Mouse (Mus musculus) midbrain, embryonic 14.5 days (tissue): Measurements from ENCODE around the gene Rere. TPM values are rescaled to one million over a fixed set of nuclear protein-coding genes. Genes with fewer than 3 reads are reported as not detected.

Experiments
- ATAC-seq: fragments of 200-750 bp; cut with Nextera tagmentation; 2 replicates; pipeline ENCODE4 v1.8.0; 2017; ENCODE audit warnings: moderate number of reproducible peaks, moderate library complexity; ENCODE audit not compliant: low FRiP score, low TSS enrichment
- DNase-seq: peaks from one replicate; pipeline ENCODE4 v3.0.0-alpha.2; 2015
- H3K27ac ChIP-seq: fragments of 300-500 bp; sonication (generic); replicated peaks from 2 replicates; pipeline ENCODE4 v1.5.1; 2014; ENCODE audit warnings: mild to moderate bottlenecking, low read depth, low read length, moderate library complexity
- H3K27me3 ChIP-seq: fragments of 300-500 bp; sonication (generic); 2 replicates; pipeline ENCODE4 v1.6.1; 2014; ENCODE audit warnings: low read length, control low read depth, mixed read lengths; ENCODE audit not compliant: control insufficient read depth, insufficient read depth
- H3K36me3 ChIP-seq: fragments of 300-500 bp; sonication (generic); 2 replicates; pipeline ENCODE4 v1.6.1; 2014; ENCODE audit warnings: low read length, control low read depth; ENCODE audit not compliant: control insufficient read depth, insufficient read depth
- H3K4me1 ChIP-seq: fragments of 300-500 bp; sonication (generic); 2 replicates; pipeline ENCODE4 v1.6.1; 2014; ENCODE audit warnings: mild to moderate bottlenecking, antibody characterized with exemption, low read length, control low read depth; ENCODE audit not compliant: control insufficient read depth, insufficient read depth
- H3K4me2 ChIP-seq: fragments of 300-500 bp; sonication (generic); 2 replicates; pipeline ENCODE4 v1.6.1; 2014; ENCODE audit warnings: mild to moderate bottlenecking, low read length, moderate library complexity
- H3K4me3 ChIP-seq: fragments of 300-500 bp; sonication (generic); replicated peaks from 2 replicates; pipeline ENCODE4 v1.5.1; 2014; ENCODE audit warnings: low read depth, low read length
- H3K9ac ChIP-seq: fragments of 300-500 bp; sonication (generic); replicated peaks from 2 replicates; pipeline ENCODE4 v1.6.1; 2014; ENCODE audit warnings: mild to moderate bottlenecking, low read length, moderate library complexity
- H3K9me3 ChIP-seq: fragments of 300-500 bp; sonication (generic); 2 replicates; pipeline ENCODE4 v1.6.1; 2016; ENCODE audit warnings: low read length, control low read depth, mixed read lengths; ENCODE audit not compliant: control insufficient read depth
- WGBS: fragments of 180-500 bp; shearing (Covaris S2); extraction: QIAGEN DNeasy Blood & Tissue Kit; methylation state at CpG from one replicate; pipeline ENCODE4 v1.1.7; 2014; 5-methylcytosine and 5-hydroxymethylcytosine counted together
- polyA plus RNA-seq: library from polyadenylated mRNA; unstranded; fragments of >200 nt; fragmentation: Nextera tagmentation; extraction: Ambion mirVana; gene quantifications from 2 replicates; pipeline ENCODE4 v1.2.1, GENCODE M21; 2014

The Rere gene
- polyA plus RNA-seq, 1 experiment from 2014 or later: 48.6 TPM

- peak overlapping the region; percentile 45; the same call in 1 of the 2 replicates for H3K27ac ChIP-seq
- peak; percentile 31 for DNase-seq
- no peaks in the 10 kb centered on the region for H3K36me3 ChIP-seq
- H3K4me1 ChIP-seq: peaks cover 51% of the 10 kb centered on the region
- no peak overlapping the region for H3K4me3 ChIP-seq
- H3K9me3 ChIP-seq: no peaks in the 10 kb centered on the region
- ATAC-seq: no peak
- 88% methylated on average over 8 of the region's 8 CpGs for WGBS
- H3K27me3 ChIP-seq: no peaks in the 10 kb centered on the region
- H3K9ac ChIP-seq: no peak overlapping the region
- H3K4me2 ChIP-seq: no peak overlapping the region
These were observed 306.3 kb downstream of the Rere start for GRCm38 (mm10) chr4:150587597-150588299.

DNA sequence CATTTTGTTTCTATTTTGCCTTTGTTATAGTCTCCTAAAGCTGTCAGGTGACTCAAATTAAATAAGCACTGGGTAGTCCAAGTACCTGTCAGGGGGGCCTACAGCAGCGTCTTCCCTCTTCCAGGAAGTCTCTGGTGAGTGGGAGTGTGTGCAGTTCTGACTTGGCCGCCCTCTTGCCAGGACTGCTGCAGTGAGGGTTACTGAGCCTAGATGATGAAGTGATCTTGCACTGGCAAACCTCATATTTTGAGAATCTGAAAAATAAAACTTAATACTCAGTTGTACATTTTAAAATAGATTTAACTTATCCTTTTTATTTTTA lies 306.8 kb downstream of the Rere start:
- H3K27ac ChIP-seq: no peak overlapping the region
- no peak for DNase-seq
- peaks cover 46% of the 10 kb centered on the region for H3K4me1 ChIP-seq
- H3K36me3 ChIP-seq: no peaks in the 10 kb centered on the region
- H3K4me3 ChIP-seq: no peak overlapping the region
- H3K4me2 ChIP-seq: no peak overlapping the region
- H3K9ac ChIP-seq: no peak overlapping the region
- H3K9me3 ChIP-seq: no peaks in the 10 kb centered on the region
- no peaks in the 10 kb centered on the region for H3K27me3 ChIP-seq
- 82% methylated on average over 2 of the region's 2 CpGs for WGBS
- ATAC-seq: no peak

DNA sequence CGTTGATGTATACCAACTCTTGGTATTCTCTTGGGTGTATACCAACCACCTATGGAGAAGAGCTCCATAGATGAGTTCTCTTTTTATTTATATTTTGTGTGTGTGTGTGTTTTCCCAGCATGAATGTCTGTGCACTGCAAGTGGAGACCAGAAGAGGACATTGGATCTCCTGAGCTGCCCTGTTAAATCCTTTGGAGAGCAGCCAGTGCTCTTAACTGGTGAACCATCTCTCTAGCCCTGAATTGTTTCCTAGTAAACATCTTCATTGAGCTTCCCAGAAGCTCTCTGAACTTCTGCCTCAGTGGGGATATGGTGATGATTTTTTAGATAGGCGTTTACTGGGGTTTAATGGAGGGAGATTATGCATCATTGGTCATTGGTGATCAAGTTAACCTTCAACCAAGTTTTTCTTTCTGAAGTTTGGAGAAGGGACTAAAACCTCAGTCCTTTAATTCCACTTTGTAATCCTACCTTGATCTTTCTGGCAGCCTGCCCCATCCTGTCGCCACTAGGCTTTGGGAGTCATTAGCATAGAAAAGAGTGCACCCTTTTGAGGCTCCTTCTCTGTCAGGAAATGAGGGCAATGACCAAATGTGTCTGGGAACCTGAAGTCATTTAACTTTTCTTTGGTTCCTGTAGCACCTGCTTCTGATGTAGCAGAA lies 309.3 kb downstream of the Rere start:
- no peak for ATAC-seq

GRCm38 (mm10) chr4:150591602-150592001 lies 310.2 kb downstream of the Rere start:
- no peak overlapping the region for H3K4me2 ChIP-seq
- H3K9ac ChIP-seq: no peak overlapping the region
- H3K9me3 ChIP-seq: no peaks in the 10 kb centered on the region
- H3K4me1 ChIP-seq: peaks cover 23% of the 10 kb centered on the region
- ATAC-seq: no peak
- no peaks in the 10 kb centered on the region for H3K36me3 ChIP-seq
- H3K27me3 ChIP-seq: no peaks in the 10 kb centered on the region
- H3K4me3 ChIP-seq: no peak overlapping the region
- no peak for DNase-seq
- H3K27ac ChIP-seq: no peak overlapping the region
- WGBS: 74% methylated on average over 4 of the region's 4 CpGs

More for the DNA sequence above, 309.3 kb downstream of the Rere start:
- H3K9ac ChIP-seq: no peak overlapping the region
- 45% methylated on average over 3 of the region's 3 CpGs for WGBS
- H3K27ac ChIP-seq: no peak overlapping the region
- no peaks in the 10 kb centered on the region for H3K36me3 ChIP-seq
- no peaks in the 10 kb centered on the region for H3K27me3 ChIP-seq
- DNase-seq: no peak
- H3K4me1 ChIP-seq: peaks cover 27% of the 10 kb centered on the region
- no peak overlapping the region for H3K4me3 ChIP-seq
- no peak overlapping the region for H3K4me2 ChIP-seq
- no peaks in the 10 kb centered on the region for H3K9me3 ChIP-seq

- DNase-seq: no peak
- no peak overlapping the region for H3K9ac ChIP-seq
- no peaks in the 10 kb centered on the region for H3K27me3 ChIP-seq
- H3K9me3 ChIP-seq: no peaks in the 10 kb centered on the region
- WGBS: 77% methylated on average over 6 of the region's 6 CpGs
- H3K4me2 ChIP-seq: no peak overlapping the region
- no peaks in the 10 kb centered on the region for H3K36me3 ChIP-seq
- peaks cover 18% of the 10 kb centered on the region for H3K4me1 ChIP-seq
- H3K4me3 ChIP-seq: no peak overlapping the region
- no peak overlapping the region for H3K27ac ChIP-seq
- no peak for ATAC-seq
These were observed 310.6 kb downstream of the Rere start for GRCm38 (mm10) chr4:150592087-150592486.

DNA sequence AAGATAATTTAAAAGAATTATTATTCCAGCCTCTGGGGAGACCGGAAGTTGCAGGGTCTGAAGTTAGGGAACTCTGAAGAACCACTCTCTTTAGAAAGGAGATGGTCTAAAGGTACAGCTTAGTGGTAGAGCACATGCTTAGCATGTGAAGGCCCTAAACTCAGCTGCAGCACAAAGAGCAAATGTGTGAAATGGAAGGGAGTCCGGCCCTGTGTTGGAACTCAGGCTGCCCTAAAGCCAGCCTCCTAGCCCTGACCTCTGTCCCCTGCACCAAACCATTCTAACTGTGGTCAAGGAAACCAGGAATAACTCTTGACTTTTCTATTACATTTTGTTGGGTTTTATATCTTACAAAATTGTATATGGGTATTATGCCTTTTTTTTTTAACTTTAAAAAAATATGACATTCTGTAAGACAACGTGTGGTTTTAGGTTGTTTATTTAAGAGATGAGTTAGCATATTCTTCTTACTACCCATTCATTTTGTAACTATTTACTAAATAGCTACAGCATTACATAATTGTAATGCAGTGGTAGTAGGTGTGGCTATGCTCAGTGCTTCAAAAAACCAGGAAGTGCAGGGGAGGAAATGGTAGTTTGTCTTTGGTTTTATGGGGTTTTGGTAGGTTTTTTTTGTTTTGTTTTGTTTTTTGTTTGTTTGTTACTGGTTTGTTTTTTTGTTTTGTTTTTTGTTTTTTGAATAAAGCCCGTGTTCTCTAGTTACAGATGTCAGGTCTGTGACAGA lies 312.2 kb downstream of the Rere start:
- ATAC-seq: no peak
- Histone ChIP-seq H3K9me3 (no peaks in the 10 kb centered on the region), H3K4me2 (no peak overlapping the region), H3K27me3 (no peaks in the 10 kb centered on the region), H3K9ac (no peak overlapping the region), H3K27ac (no peak overlapping the region), H3K36me3 (no peaks in the 10 kb centered on the region), H3K4me3 (no peak overlapping the region), H3K4me1 (peaks cover 11% of the 10 kb centered on the region; the same call in 1 of the 2 replicates)
- no peak for DNase-seq
- WGBS: 88% methylated on average over 4 of the region's 4 CpGs

- Histone ChIP-seq H3K36me3 (no peaks in the 10 kb centered on the region), H3K27ac (no peak overlapping the region), H3K27me3 (no peaks in the 10 kb centered on the region), H3K4me1 (peaks cover 11% of the 10 kb centered on the region; the same call in 1 of the 2 replicates), H3K4me2 (no peak overlapping the region), H3K4me3 (no peak overlapping the region), H3K9ac (no peak overlapping the region), H3K9me3 (no peaks in the 10 kb centered on the region)
- WGBS: 95% methylated on average over 4 of the region's 4 CpGs
- DNase-seq (no peak), ATAC-seq (no peak)
These were observed 312.9 kb downstream of the Rere start for GRCm38 (mm10) chr4:150594298-150594829.

- DNase-seq: no peak
- H3K27ac ChIP-seq: no peak overlapping the region
- no peak overlapping the region for H3K4me2 ChIP-seq
- no peak for ATAC-seq
- no peaks in the 10 kb centered on the region for H3K9me3 ChIP-seq
- H3K27me3 ChIP-seq: no peaks in the 10 kb centered on the region
- no peak overlapping the region for H3K4me3 ChIP-seq
- peaks cover 11% of the 10 kb centered on the region; the same call in 1 of the 2 replicates for H3K4me1 ChIP-seq
- WGBS: 79% methylated on average over 3 of the region's 3 CpGs
- no peak overlapping the region for H3K9ac ChIP-seq
- H3K36me3 ChIP-seq: no peaks in the 10 kb centered on the region
These were observed 313.6 kb downstream of the Rere start for GRCm38 (mm10) chr4:150595071-150595470.
